Mouse (Mus musculus): ENCODE measurements at regions not wholly inside any gene's neighbourhood (a gene's known extent, or its start where the extent isn't known, plus 50 kb on each side); places are given as distances from the start of the nearest gene placed in this dataset.
"Not testable (repeated sequence)": the region's sequence is repeated elsewhere in the genome, so short reads cannot be mapped to it uniquely, and the experiment has no call there.

- no peak for ATAC-seq (replicated peaks; ENCODE audit: low FRiP score, low TSS enrichment, poor library complexity, severe bottlenecking)
These were observed 79.9 kb downstream of the Cpn2 start for GRCm38 (mm10) chr16:30187400-30187799.

DNA sequence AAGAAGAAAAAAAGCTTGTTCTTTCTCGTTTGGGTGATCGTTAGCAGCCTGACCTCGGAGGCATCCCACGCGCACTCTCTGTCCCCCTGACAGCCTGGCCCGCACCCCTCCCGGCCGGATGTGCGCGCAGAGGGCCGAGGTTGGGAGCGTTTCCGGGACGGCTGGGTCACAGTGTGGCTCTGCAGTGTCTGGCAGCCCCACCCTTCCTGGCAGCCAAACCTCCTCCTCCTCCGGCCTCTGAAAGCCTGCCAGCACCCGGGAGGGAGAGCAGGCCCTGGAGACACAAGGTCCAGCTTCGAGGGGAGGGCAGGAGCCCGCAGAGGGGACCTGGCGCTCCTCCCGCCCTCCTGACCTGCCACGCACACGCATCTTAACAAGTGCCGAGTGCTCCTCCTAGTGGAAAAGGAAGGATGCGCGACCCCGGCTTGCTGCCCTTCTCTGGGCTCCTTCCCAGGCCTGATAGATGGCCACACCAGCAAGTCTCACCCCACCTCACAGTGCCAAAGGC is 79.3 kb downstream of the Cpn2 start:
- peak; percentile 74 for ATAC-seq (replicated peaks; ENCODE audit: low FRiP score, low TSS enrichment, poor library complexity, severe bottlenecking)

- no peak for ATAC-seq (replicated peaks; ENCODE audit: low FRiP score, low TSS enrichment, poor library complexity, severe bottlenecking)
These were observed 78.4 kb downstream of the Cpn2 start for GRCm38 (mm10) chr16:30188769-30189430.

DNA sequence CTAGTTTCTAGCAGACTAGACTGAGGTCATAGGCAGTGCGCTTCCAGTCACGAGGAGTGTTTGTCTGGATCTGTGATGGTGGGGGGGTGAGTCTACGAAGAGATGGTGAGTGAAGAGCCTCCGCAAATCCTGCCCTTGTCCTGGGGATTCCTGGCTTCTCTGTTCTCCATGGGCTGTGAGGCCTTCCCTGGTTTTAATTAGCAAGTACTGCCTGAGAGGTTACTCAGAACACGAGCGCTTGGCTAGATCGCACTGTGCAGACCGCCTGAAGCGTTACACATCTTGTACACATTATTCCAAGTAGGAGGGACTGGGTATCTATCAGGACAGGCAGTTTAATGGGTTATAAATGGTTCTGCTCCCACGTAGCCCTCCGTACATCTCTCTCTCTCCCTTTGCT is 76.9 kb downstream of the Cpn2 start:
- ATAC-seq (replicated peaks; ENCODE audit: low FRiP score, low TSS enrichment, poor library complexity, severe bottlenecking) = no peak

GRCm38 (mm10) chr16:30190935-30191514 is 76.3 kb downstream of the Cpn2 start:
- ATAC-seq (replicated peaks; ENCODE audit: low FRiP score, low TSS enrichment, poor library complexity, severe bottlenecking) = no peak

GRCm38 (mm10) chr16:30193294-30194261 is 73.7 kb downstream of the Cpn2 start:
- ATAC-seq (replicated peaks; ENCODE audit: low FRiP score, low TSS enrichment, poor library complexity, severe bottlenecking) = peak; percentile 53

GRCm38 (mm10) chr16:30194836-30195235 is 72.5 kb downstream of the Cpn2 start:
- ATAC-seq (replicated peaks; ENCODE audit: low FRiP score, low TSS enrichment, poor library complexity, severe bottlenecking) = no peak

DNA sequence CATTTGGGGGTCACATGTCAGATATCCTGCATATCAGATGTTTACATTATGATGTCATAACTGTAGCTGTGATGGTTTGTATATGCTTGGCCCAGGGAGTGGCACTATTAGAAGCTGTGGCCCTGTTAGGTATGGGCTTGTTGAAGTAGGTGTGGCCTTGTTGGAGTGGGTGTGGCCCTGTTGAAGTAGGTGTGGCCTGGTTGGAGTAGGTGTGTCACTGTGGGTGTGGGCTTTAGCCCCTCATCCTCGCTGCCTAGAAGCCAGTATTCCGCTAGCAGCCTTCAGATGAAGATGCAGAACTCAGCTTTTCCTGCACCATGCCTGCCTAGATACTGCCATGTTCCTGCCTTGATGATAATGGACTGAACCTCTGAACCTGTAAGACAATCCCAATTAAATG is 71.4 kb downstream of the Cpn2 start:
- not testable (repeated sequence) for ATAC-seq (replicated peaks; ENCODE audit: low FRiP score, low TSS enrichment, poor library complexity, severe bottlenecking)

- ATAC-seq (replicated peaks; ENCODE audit: low FRiP score, low TSS enrichment, poor library complexity, severe bottlenecking) = no peak
These were observed 69.9 kb downstream of the Cpn2 start for GRCm38 (mm10) chr16:30197351-30197750.

DNA sequence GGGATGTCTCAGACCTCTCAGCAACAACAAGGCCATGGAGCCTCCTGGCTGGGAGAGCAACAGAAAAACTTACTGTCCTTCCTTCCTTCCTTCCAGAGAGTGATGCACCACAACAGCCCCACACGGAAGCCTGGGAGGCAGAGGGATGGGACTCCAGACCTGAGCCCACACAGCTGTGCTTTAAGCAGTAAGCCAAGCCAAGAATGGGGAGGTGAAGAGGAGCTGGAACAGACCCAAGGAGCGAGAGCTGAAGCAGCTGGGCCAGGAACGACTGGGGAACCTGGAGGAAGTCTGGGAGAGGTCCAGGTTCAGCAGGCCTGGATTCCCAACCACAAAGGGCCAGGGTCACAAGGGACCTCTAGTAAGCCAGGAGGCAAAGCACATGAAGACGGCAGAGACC is 67.5 kb downstream of the Cpn2 start:
- no peak for ATAC-seq (replicated peaks; ENCODE audit: low FRiP score, low TSS enrichment, poor library complexity, severe bottlenecking)

DNA sequence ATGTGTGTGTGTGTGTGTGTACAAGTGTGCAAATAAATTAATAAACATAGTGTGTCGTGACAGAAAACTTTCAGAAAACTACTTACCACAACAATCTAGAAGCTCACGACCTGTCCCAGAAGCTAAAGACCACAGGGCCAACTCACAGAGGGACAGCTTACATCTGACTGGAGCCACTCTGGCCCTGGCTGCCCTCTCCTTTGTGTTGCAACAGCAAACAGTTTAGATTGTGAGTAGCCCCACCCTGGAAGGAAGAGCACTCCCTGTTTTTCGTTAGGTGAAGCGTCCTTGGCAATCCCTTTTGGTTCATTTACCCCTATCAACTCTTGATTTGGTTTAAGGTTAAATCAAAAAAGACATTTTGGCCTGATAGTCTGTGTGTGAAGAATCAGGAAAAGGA is 63.2 kb downstream of the Cpn2 start:
- no peak for ATAC-seq (replicated peaks; ENCODE audit: low FRiP score, low TSS enrichment, poor library complexity, severe bottlenecking)

GRCm38 (mm10) chr16:30205314-30205815 is 61.9 kb downstream of the Cpn2 start:
- ATAC-seq (replicated peaks; ENCODE audit: low FRiP score, low TSS enrichment, poor library complexity, severe bottlenecking) = no peak

DNA sequence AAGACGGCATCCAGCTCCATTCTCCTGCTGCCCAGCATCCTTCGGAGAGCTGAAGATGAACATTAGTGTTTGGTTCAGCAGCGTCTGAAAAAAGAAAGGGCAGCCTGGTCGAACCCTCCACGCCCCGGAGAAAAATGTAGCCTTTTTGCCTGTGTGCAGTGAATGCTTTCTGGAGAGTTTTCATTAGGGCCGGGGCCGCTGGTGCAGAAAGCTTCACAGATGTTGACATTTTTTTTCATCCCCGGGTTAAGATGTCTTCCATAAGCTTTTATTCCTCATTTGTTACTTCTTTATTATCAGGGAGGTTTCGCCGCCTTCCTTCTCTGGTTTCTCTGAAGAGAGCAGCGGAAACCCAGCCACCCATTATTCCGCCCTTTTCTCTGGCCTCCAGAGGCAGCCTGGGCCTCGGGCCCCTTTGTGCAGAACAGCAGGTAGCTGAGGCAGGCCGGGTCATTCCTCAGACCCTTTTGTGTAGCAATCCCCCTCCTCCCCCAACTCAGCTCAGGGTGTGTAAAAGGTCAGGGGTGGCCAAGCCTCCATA is 61.4 kb downstream of the Cpn2 start:
- ATAC-seq (replicated peaks; ENCODE audit: low FRiP score, low TSS enrichment, poor library complexity, severe bottlenecking) = no peak

All from megakaryocyte-erythroid progenitor cell, adult 5-6 weeks (primary cell).